In genomic region chr12:87442177-87443114, GRCm38 (mm10) we compare ENCODE assay signal across 8 mouse cellular contexts. TPM values are rescaled to one million over a fixed set of nuclear protein-coding genes. Genes with fewer than 3 reads are reported as not detected.
DNase-seq lines count a peak whose midpoint lies in the region; ATAC-seq lines count a peak whose summit lies in the region.

No protein-coding gene starts in this region.

- peaks cover 17% of the 10 kb centered on the region; the same call in 1 of the 2 replicates for H3K4me1 ChIP-seq in heart, embryonic 10.5 days
- H3K4me1 ChIP-seq in embryonic facial prominence, embryonic 11.5 days (ENCODE audit: control insufficient read depth, insufficient read depth, low read length): no peaks in the 10 kb centered on the region
- peaks cover 19% of the 10 kb centered on the region for H3K4me1 ChIP-seq in limb, embryonic 12.5 days (replicated peaks)
- peaks cover 28% of the 10 kb centered on the region for H3K4me1 ChIP-seq in neural tube, embryonic 15.5 days

- WGBS in heart, embryonic 10.5 days: 28% methylated on average over 12 of the region's 12 CpGs
- 23% methylated on average over 12 of the region's 12 CpGs for WGBS in embryonic facial prominence, embryonic 11.5 days
- WGBS in limb, embryonic 12.5 days: 28% methylated on average over 12 of the region's 12 CpGs
- WGBS in neural tube, embryonic 15.5 days: 29% methylated on average over 12 of the region's 12 CpGs

- no peak for ATAC-seq in embryonic facial prominence, embryonic 11.5 days (replicated peaks; ENCODE audit: insufficient number of reproducible peaks, low FRiP score, low TSS enrichment, low read depth)
- no peak for ATAC-seq in limb, embryonic 12.5 days (ENCODE audit: insufficient number of reproducible peaks, insufficient read depth, low FRiP score, low TSS enrichment, low read depth)
- no peak for ATAC-seq in neural tube, embryonic 15.5 days (ENCODE audit: low FRiP score)

- H3K27ac ChIP-seq in heart, embryonic 10.5 days: peak overlapping the region; percentile 99
- no peak overlapping the region; the same call in 1 of the 2 replicates for H3K27ac ChIP-seq in embryonic facial prominence, embryonic 11.5 days (replicated peaks; ENCODE audit: low read depth, low read length)
- H3K27ac ChIP-seq in limb, embryonic 12.5 days: no peak overlapping the region
- H3K27ac ChIP-seq in neural tube, embryonic 15.5 days (replicated peaks): 0 out of 2 replicates have a peak overlapping the region, but pooled peaks have one; percentile 48

- no peak for DNase-seq in heart, embryonic 10.5 days (ENCODE audit: low spot score)
- DNase-seq in heart, adult 8-10 months (ENCODE audit: low spot score): no peak
- DNase-seq in A20 (ENCODE audit: low read depth, low spot score): peak; percentile 71
- DNase-seq in embryonic facial prominence, embryonic 11.5 days (ENCODE audit: low spot score): peak; percentile 52
- no peak for DNase-seq in urinary bladder, postnatal 4 days (ENCODE audit: low spot score in 2 of 2)
- no peak for DNase-seq in layer of hippocampus, adult 9-11 months

- H3K9me3 ChIP-seq in heart, embryonic 10.5 days: no peaks in the 10 kb centered on the region
- H3K9me3 ChIP-seq in embryonic facial prominence, embryonic 11.5 days (replicated peaks; ENCODE audit: control insufficient read depth, low read length): no peaks in the 10 kb centered on the region
- no peaks in the 10 kb centered on the region for H3K9me3 ChIP-seq in limb, embryonic 12.5 days
- no peaks in the 10 kb centered on the region for H3K9me3 ChIP-seq in neural tube, embryonic 15.5 days (replicated peaks)

- H3K27me3 ChIP-seq in heart, embryonic 10.5 days (ENCODE audit: insufficient read depth, poor library complexity, severe bottlenecking): no peaks in the 10 kb centered on the region
- no peaks in the 10 kb centered on the region for H3K27me3 ChIP-seq in embryonic facial prominence, embryonic 11.5 days (ENCODE audit: control insufficient read depth, insufficient read depth, low read length)
- no peaks in the 10 kb centered on the region for H3K27me3 ChIP-seq in limb, embryonic 12.5 days
- no peaks in the 10 kb centered on the region for H3K27me3 ChIP-seq in neural tube, embryonic 15.5 days (replicated peaks)

- H3K4me2 ChIP-seq in embryonic facial prominence, embryonic 11.5 days (ENCODE audit: low read depth, low read length): peak overlapping the region; percentile 58
- H3K4me2 ChIP-seq in limb, embryonic 12.5 days: peak overlapping the region; percentile 75
- peak overlapping the region; percentile 73 for H3K4me2 ChIP-seq in neural tube, embryonic 15.5 days

- H3K4me3 ChIP-seq in heart, embryonic 10.5 days: peak overlapping the region; percentile 91
- peak overlapping the region; percentile 98 for H3K4me3 ChIP-seq in embryonic facial prominence, embryonic 11.5 days (ENCODE audit: low read depth, low read length)
- H3K4me3 ChIP-seq in limb, embryonic 12.5 days (replicated peaks): peak overlapping the region; percentile 94
- H3K4me3 ChIP-seq in neural tube, embryonic 15.5 days (replicated peaks): peak overlapping the region; percentile 73

- peaks cover 56% of the 10 kb centered on the region for H3K36me3 ChIP-seq in heart, embryonic 10.5 days
- peaks cover 11% of the 10 kb centered on the region for H3K36me3 ChIP-seq in embryonic facial prominence, embryonic 11.5 days (replicated peaks; ENCODE audit: control insufficient read depth, insufficient read depth, low read depth, low read length)
- peaks cover 58% of the 10 kb centered on the region for H3K36me3 ChIP-seq in limb, embryonic 12.5 days
- H3K36me3 ChIP-seq in neural tube, embryonic 15.5 days: peaks cover 40% of the 10 kb centered on the region

- H3K9ac ChIP-seq in embryonic facial prominence, embryonic 11.5 days (replicated peaks; ENCODE audit: low read length): peak overlapping the region; percentile 98
- peak overlapping the region; percentile 90 for H3K9ac ChIP-seq in limb, embryonic 12.5 days (replicated peaks)
- H3K9ac ChIP-seq in neural tube, embryonic 15.5 days (replicated peaks): peak overlapping the region; percentile 73

RNA-seq across cellular contexts. Expression of gene Slirp, which starts 1.2 kb away (rescaled TPM):
- polyA plus RNA-seq in heart, embryonic 10.5 days (2016; fragmentation: Nextera tagmentation; extraction: Ambion mirVana): 265 and 273 TPM in 2 replicates
- total RNA-seq in heart, adult 8-10 months (2022): 100 to 1,000 TPM; 162 to 197 (median 180) TPM
- polyA plus RNA-seq in embryonic facial prominence, embryonic 11.5 days (2014; fragmentation: Nextera tagmentation; extraction: Ambion mirVana): 303 and 309 TPM in 2 replicates
- 330 and 347 TPM in 2 replicates for polyA plus RNA-seq in limb, embryonic 12.5 days (2016; fragmentation: Nextera tagmentation; extraction: Ambion mirVana)
- 246 and 286 TPM in 2 replicates for polyA plus RNA-seq in neural tube, embryonic 15.5 days (2015; fragmentation: Nextera tagmentation; extraction: Ambion mirVana)

RNA-seq across cellular contexts. Expression of gene Alkbh1, which starts 1.4 kb away (rescaled TPM):
- 49.2 and 61.9 TPM in 2 replicates for polyA plus RNA-seq in heart, embryonic 10.5 days (2016; fragmentation: Nextera tagmentation; extraction: Ambion mirVana)
- total RNA-seq in heart, adult 8-10 months (2022): 10 to 100 TPM in 2 of 4 experiments, 1 to 10 TPM in 2; 7.9 to 11.0 (median 9.7) TPM
- 33.4 and 42.9 TPM in 2 replicates for polyA plus RNA-seq in embryonic facial prominence, embryonic 11.5 days (2014; fragmentation: Nextera tagmentation; extraction: Ambion mirVana)
- 76.7 and 77.5 TPM in 2 replicates for polyA plus RNA-seq in limb, embryonic 12.5 days (2016; fragmentation: Nextera tagmentation; extraction: Ambion mirVana)
- 41.5 and 42.9 TPM in 2 replicates for polyA plus RNA-seq in neural tube, embryonic 15.5 days (2015; fragmentation: Nextera tagmentation; extraction: Ambion mirVana)

RNA-seq across cellular contexts. Expression of gene Snw1, which starts 29.6 kb away (rescaled TPM):
- 94.5 and 116 TPM in 2 replicates for polyA plus RNA-seq in heart, embryonic 10.5 days (2016; fragmentation: Nextera tagmentation; extraction: Ambion mirVana)
- 10 to 100 TPM; 40.2 to 51.7 (median 44.9) TPM for total RNA-seq in heart, adult 8-10 months (2022)
- polyA plus RNA-seq in embryonic facial prominence, embryonic 11.5 days (2014; fragmentation: Nextera tagmentation; extraction: Ambion mirVana): 169 and 176 TPM in 2 replicates
- 152 and 161 TPM in 2 replicates for polyA plus RNA-seq in limb, embryonic 12.5 days (2016; fragmentation: Nextera tagmentation; extraction: Ambion mirVana)
- polyA plus RNA-seq in neural tube, embryonic 15.5 days (2015; fragmentation: Nextera tagmentation; extraction: Ambion mirVana): 96.2 and 107 TPM in 2 replicates

RNA-seq across cellular contexts. Expression of gene Gm5788, which starts 52.1 kb away (rescaled TPM):
- polyA plus RNA-seq in heart, embryonic 10.5 days (2016; fragmentation: Nextera tagmentation; extraction: Ambion mirVana): not detected in 2 replicates
- total RNA-seq in heart, adult 8-10 months (2022): not detected
- polyA plus RNA-seq in embryonic facial prominence, embryonic 11.5 days (2014; fragmentation: Nextera tagmentation; extraction: Ambion mirVana): not detected in 2 replicates
- polyA plus RNA-seq in limb, embryonic 12.5 days (2016; fragmentation: Nextera tagmentation; extraction: Ambion mirVana): not detected in 2 replicates
- polyA plus RNA-seq in neural tube, embryonic 15.5 days (2015; fragmentation: Nextera tagmentation; extraction: Ambion mirVana): not detected in 2 replicates

RNA-seq across cellular contexts. Expression of gene Sptlc2, which starts 54.3 kb away (rescaled TPM):
- polyA plus RNA-seq in heart, embryonic 10.5 days (2016; fragmentation: Nextera tagmentation; extraction: Ambion mirVana): 76.7 and 76.9 TPM in 2 replicates
- total RNA-seq in heart, adult 8-10 months (2022): 10 to 100 TPM; 18.9 to 30.4 (median 20.9) TPM
- 65.0 and 66.1 TPM in 2 replicates for polyA plus RNA-seq in embryonic facial prominence, embryonic 11.5 days (2014; fragmentation: Nextera tagmentation; extraction: Ambion mirVana)
- 64.6 and 71.7 TPM in 2 replicates for polyA plus RNA-seq in limb, embryonic 12.5 days (2016; fragmentation: Nextera tagmentation; extraction: Ambion mirVana)
- 64.6 and 74.8 TPM in 2 replicates for polyA plus RNA-seq in neural tube, embryonic 15.5 days (2015; fragmentation: Nextera tagmentation; extraction: Ambion mirVana)

Comparison
In these comparisons a context has a peak if more than half of its experiments do, and no peak if none do; other contexts are left out.
1. DNase-seq: peak in A20 (single experiment) and embryonic facial prominence, embryonic 11.5 days (single experiment); none in heart, embryonic 10.5 days (single experiment), heart, adult 8-10 months (single experiment), urinary bladder, postnatal 4 days (0 of 2) and layer of hippocampus, adult 9-11 months (single experiment).
2. H3K27ac ChIP-seq: peak in heart, embryonic 10.5 days (single experiment) and neural tube, embryonic 15.5 days (single experiment); none in embryonic facial prominence, embryonic 11.5 days (single experiment) and limb, embryonic 12.5 days (single experiment).
3. Peak in every context shown above with its lines, with median percentiles within 50 percentile points of each other: H3K4me3 ChIP-seq, H3K4me2 ChIP-seq and H3K9ac ChIP-seq.